Mouse (Mus musculus) hindbrain, embryonic 13.5 days (tissue): ENCODE measurements around the gene Snip1. TPM values are rescaled to one million over a fixed set of nuclear protein-coding genes. Genes with fewer than 3 reads are reported as not detected.
A peak's percentile ranks its signal among the peaks of the same experiment; 100 is the strongest.

Source experiments
- ATAC-seq: fragments of 200-750 bp; cut with Nextera tagmentation; 2 replicates; pipeline ENCODE4 v1.8.0; 2017; ENCODE audit warnings: moderate TSS enrichment; ENCODE audit not compliant: low FRiP score
- H3K27ac ChIP-seq: fragments of 300-500 bp; sonication (generic); 2 replicates; pipeline ENCODE4 v1.5.1; 2015; ENCODE audit warnings: inconsistent platforms, mild to moderate bottlenecking, moderate library complexity
- H3K27me3 ChIP-seq: fragments of 300-500 bp; sonication (generic); 2 replicates; pipeline ENCODE4 v1.6.1; 2015; ENCODE audit warnings: mild to moderate bottlenecking, inconsistent platforms
- H3K36me3 ChIP-seq: fragments of 300-500 bp; sonication (generic); 2 replicates; pipeline ENCODE4 v1.6.1; 2015; ENCODE audit warnings: mild to moderate bottlenecking, inconsistent platforms
- H3K4me1 ChIP-seq: fragments of 300-500 bp; sonication (generic); replicated peaks from 2 replicates; pipeline ENCODE4 v1.6.1; 2015; ENCODE audit warnings: inconsistent platforms
- H3K4me2 ChIP-seq: fragments of 300-500 bp; sonication (generic); 2 replicates; pipeline ENCODE4 v1.6.1; 2015; ENCODE audit warnings: inconsistent platforms, mild to moderate bottlenecking, moderate library complexity
- H3K4me3 ChIP-seq: fragments of 300-500 bp; sonication (generic); 2 replicates; pipeline ENCODE4 v1.5.1; 2015; ENCODE audit warnings: mild to moderate bottlenecking, inconsistent platforms
- H3K9ac ChIP-seq: fragments of 300-500 bp; sonication (generic); 2 replicates; pipeline ENCODE4 v1.6.1; 2015; ENCODE audit warnings: mild to moderate bottlenecking, inconsistent platforms
- H3K9me3 ChIP-seq: fragments of 300-500 bp; sonication (generic); 2 replicates; pipeline ENCODE4 v1.6.1; 2016; ENCODE audit warnings: inconsistent platforms
- WGBS: fragments of 180-500 bp; shearing (Covaris S2); methylation state at CpG from one replicate; pipeline ENCODE4 v1.1.7; 2015; 5-methylcytosine and 5-hydroxymethylcytosine counted together
- polyA plus RNA-seq: library from polyadenylated mRNA; unstranded; fragments of >200 nt; fragmentation: Nextera tagmentation; extraction: Ambion mirVana; gene quantifications from 2 replicates; pipeline ENCODE4 v1.2.1, GENCODE M21; 2015

Snip1 gene
- polyA plus RNA-seq, 1 experiment from 2014 or later: 23.7 TPM

GRCm38 (mm10) chr4:125114638-125115037, 48.2 kb downstream of the Snip1 start:
- Histone ChIP-seq H3K36me3 (peaks cover 29% of the 10 kb centered on the region), H3K9me3 (no peaks in the 10 kb centered on the region), H3K9ac (no peak overlapping the region), H3K4me3 (no peak overlapping the region), H3K27me3 (no peaks in the 10 kb centered on the region), H3K27ac (no peak overlapping the region), H3K4me2 (no peak overlapping the region), H3K4me1 (peaks cover 26% of the 10 kb centered on the region)
- WGBS: 17% methylated on average over 6 of the region's 6 CpGs
- ATAC-seq: no peak

GRCm38 (mm10) chr4:125115081-125115480, 48.6 kb downstream of the Snip1 start:
- ATAC-seq: no peak
- 81% methylated on average over 4 of the region's 4 CpGs for WGBS

GRCm38 (mm10) chr4:125115710-125116089, 49.2 kb downstream of the Snip1 start:
- Histone ChIP-seq H3K36me3 (peaks cover 19% of the 10 kb centered on the region), H3K9ac (no peak overlapping the region), H3K4me2 (no peak overlapping the region), H3K4me1 (peaks cover 26% of the 10 kb centered on the region), H3K9me3 (no peaks in the 10 kb centered on the region), H3K27ac (no peak overlapping the region), H3K27me3 (no peaks in the 10 kb centered on the region), H3K4me3 (no peak overlapping the region)
- no peak for ATAC-seq
- 49% methylated on average over 6 of the region's 6 CpGs for WGBS

More at GRCm38 (mm10) chr4:125115081-125115480, 48.6 kb downstream of the Snip1 start:
- no peaks in the 10 kb centered on the region for H3K9me3 ChIP-seq
- H3K4me2 ChIP-seq: no peak overlapping the region
- H3K27ac ChIP-seq: no peak overlapping the region
- peaks cover 26% of the 10 kb centered on the region for H3K4me1 ChIP-seq
- no peak overlapping the region for H3K4me3 ChIP-seq
- no peak overlapping the region for H3K9ac ChIP-seq
- H3K36me3 ChIP-seq: peaks cover 25% of the 10 kb centered on the region
- H3K27me3 ChIP-seq: no peaks in the 10 kb centered on the region

GRCm38 (mm10) chr4:125116090-125116861, 49.8 kb downstream of the Snip1 start:
- Histone ChIP-seq H3K4me1 (peaks cover 26% of the 10 kb centered on the region), H3K27me3 (no peaks in the 10 kb centered on the region), H3K9me3 (no peaks in the 10 kb centered on the region), H3K4me2 (no peak overlapping the region), H3K9ac (no peak overlapping the region), H3K36me3 (peaks cover 13% of the 10 kb centered on the region), H3K27ac (no peak overlapping the region), H3K4me3 (no peak overlapping the region)
- ATAC-seq: no peak
- WGBS: 72% methylated on average over 9 of the region's 9 CpGs

GRCm38 (mm10) chr4:125116929-125117328, 50.5 kb downstream of the Snip1 start:
- no peak for ATAC-seq
- Histone ChIP-seq H3K9ac (no peak overlapping the region), H3K27ac (no peak overlapping the region), H3K9me3 (no peaks in the 10 kb centered on the region), H3K4me1 (peaks cover 26% of the 10 kb centered on the region), H3K36me3 (peaks cover 6% of the 10 kb centered on the region), H3K27me3 (no peaks in the 10 kb centered on the region), H3K4me2 (no peak overlapping the region), H3K4me3 (no peak overlapping the region)
- WGBS: 78% methylated on average over 13 of the region's 13 CpGs

- no peak for ATAC-seq
- Histone ChIP-seq H3K27me3 (no peaks in the 10 kb centered on the region), H3K36me3 (no peaks in the 10 kb centered on the region), H3K4me2 (no peak overlapping the region), H3K4me3 (no peak overlapping the region), H3K27ac (no peak overlapping the region), H3K9me3 (no peaks in the 10 kb centered on the region), H3K4me1 (peaks cover 33% of the 10 kb centered on the region), H3K9ac (no peak overlapping the region)
- 84% methylated on average over 7 of the region's 7 CpGs for WGBS
These were observed 51.4 kb downstream of the Snip1 start for GRCm38 (mm10) chr4:125117902-125118320.

- WGBS: 29% methylated on average over 10 of the region's 10 CpGs
- H3K36me3 ChIP-seq: no peaks in the 10 kb centered on the region
- no peak for ATAC-seq
- 0 out of 2 replicates have a peak, but pooled peaks cover under 1% of the 10 kb centered on the region for H3K27me3 ChIP-seq
- H3K4me3 ChIP-seq: no peak overlapping the region
- H3K27ac ChIP-seq: no peak overlapping the region
- H3K9ac ChIP-seq: no peak overlapping the region
- H3K4me1 ChIP-seq: peaks cover 39% of the 10 kb centered on the region
- H3K4me2 ChIP-seq: no peak overlapping the region
- H3K9me3 ChIP-seq: no peaks in the 10 kb centered on the region
These were observed 52.6 kb downstream of the Snip1 start for GRCm38 (mm10) chr4:125119070-125119469.

DNA sequence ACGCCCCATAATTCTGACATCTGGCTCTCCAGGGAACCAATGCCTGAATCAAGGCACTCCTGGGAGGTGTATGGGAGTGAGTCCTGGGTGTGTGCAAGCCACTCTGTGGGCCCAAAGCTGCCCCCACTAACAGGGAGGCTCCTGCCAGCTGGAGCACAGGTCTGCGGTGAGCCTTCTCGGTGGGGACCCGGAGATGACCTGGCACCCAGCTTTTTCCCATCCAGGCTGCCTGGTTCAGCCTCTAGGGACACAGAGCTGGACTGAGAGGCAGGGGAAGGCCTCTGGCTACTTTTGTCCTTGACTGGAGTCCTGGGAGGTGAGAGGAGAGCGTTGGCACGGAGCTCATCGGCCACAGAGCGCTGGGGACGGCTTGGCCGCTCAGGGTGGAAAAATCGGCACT, 53.2 kb downstream of the Snip1 start:
- WGBS: 90% methylated on average over 11 of the region's 11 CpGs
- Histone ChIP-seq H3K4me2 (no peak overlapping the region), H3K36me3 (no peaks in the 10 kb centered on the region), H3K9ac (no peak overlapping the region; the same call in 1 of the 2 replicates), H3K27ac (no peak overlapping the region), H3K4me1 (peaks cover 44% of the 10 kb centered on the region), H3K27me3 (0 out of 2 replicates have a peak, but pooled peaks cover 7% of the 10 kb centered on the region), H3K9me3 (no peaks in the 10 kb centered on the region), H3K4me3 (no peak overlapping the region)
- no peak for ATAC-seq

DNA sequence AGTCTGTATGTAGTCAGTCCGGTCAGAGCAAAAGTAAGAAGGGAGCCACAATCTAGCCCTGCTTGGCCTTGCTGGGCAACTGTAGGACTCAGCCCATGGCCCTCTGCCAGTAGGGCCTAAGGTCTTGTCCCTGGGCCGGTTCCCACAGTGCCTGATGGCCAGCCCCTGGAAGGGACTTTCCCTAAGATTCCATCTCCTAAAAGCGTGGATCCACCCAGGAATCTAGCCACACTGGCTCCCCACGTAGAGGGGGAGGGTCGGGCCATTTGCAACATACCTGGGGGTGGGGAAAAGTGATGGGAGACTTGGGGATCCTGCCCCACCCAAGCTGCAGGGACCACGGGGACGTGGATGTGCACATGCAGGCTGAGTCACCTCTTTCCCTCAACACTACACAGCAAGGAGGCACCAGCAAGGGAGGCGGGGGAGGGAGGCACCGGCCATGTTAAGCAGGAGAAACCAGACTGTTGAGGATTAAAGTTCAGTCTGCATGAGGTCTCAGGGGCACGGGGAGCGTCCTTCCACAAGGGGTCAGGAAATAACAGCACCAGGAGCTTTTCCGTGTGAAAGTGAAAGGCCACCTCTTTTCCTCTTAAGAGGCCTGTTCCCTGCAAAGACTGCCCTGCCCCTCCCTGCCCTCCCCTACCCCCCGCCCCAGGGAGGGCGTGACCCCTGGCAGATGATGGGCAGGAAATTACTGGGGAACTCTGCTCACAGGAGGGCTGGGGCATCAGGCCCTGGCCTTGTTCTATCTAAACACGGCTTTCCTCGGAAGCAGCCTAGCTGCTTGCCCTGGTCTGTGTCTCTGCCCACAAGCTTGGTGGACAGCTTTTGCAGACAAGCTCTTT, 56.2 kb downstream of the Snip1 start:
- Histone ChIP-seq H3K36me3 (no peaks in the 10 kb centered on the region), H3K27ac (no peak overlapping the region), H3K9me3 (no peaks in the 10 kb centered on the region), H3K27me3 (peaks cover 24% of the 10 kb centered on the region), H3K4me1 (peaks cover 35% of the 10 kb centered on the region), H3K4me2 (no peak overlapping the region), H3K9ac (peak overlapping the region; percentile 19; the same call in 1 of the 2 replicates), H3K4me3 (no peak overlapping the region)
- no peak for ATAC-seq
- 25% methylated on average over 16 of the region's 16 CpGs for WGBS

DNA sequence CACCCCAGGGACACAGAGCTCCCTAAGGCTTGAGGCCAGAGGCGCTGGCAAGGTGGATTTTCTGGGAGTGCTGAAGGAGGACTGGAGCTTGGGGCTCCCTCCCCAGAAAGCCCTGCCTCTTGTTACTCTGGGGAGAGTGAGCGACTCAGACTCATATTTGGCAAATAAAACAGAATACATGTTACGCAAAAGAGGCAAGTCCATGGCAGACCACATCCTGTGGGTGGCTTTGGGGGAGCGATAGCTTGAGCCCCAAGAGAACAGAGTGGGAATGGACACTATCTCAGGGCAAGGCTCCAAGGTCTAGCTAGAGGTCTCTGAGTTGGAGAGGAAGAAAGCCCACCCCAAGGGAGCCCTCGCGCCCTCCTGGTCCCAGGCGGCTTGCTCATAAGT, 56.8 kb downstream of the Snip1 start:
- no peak overlapping the region for H3K4me2 ChIP-seq
- no peaks in the 10 kb centered on the region for H3K36me3 ChIP-seq
- no peaks in the 10 kb centered on the region for H3K9me3 ChIP-seq
- H3K4me1 ChIP-seq: peaks cover 40% of the 10 kb centered on the region
- no peak for ATAC-seq
- H3K4me3 ChIP-seq: no peak overlapping the region
- WGBS: 81% methylated on average over 7 of the region's 7 CpGs
- H3K27me3 ChIP-seq: peaks cover 31% of the 10 kb centered on the region
- H3K27ac ChIP-seq: no peak overlapping the region
- peak overlapping the region; percentile 19; the same call in 1 of the 2 replicates for H3K9ac ChIP-seq
